Mouse (Mus musculus) CH12.LX (cell line): ENCODE results near the gene Arhgef39. TPM values are rescaled to one million over a fixed set of nuclear protein-coding genes. Genes with fewer than 3 reads are reported as not detected.

Experiments used
- DNase-seq: peaks from one replicate; pipeline ENCODE4 v3.0.0-alpha.2; 2013; ENCODE audit errors: extremely low read depth
- H3K27ac ChIP-seq: 2 replicates; pipeline ENCODE4 v1.5.1; 2012; ENCODE audit warnings: low read depth, mild to moderate bottlenecking, control low read depth, moderate library complexity; ENCODE audit not compliant: insufficient read depth
- H3K27me3 ChIP-seq: replicated peaks from 2 replicates; pipeline ENCODE3; 2012; ENCODE audit warnings: inconsistent platforms
- H3K36me3 ChIP-seq, 2 experiments: replicated peaks in 1 of 2; 2 replicates each; pipeline versions ENCODE3 to v1.6.1; 2012; ENCODE audit warnings: inconsistent platforms in 1 of 2, low read length in 1 of 2, mild to moderate bottlenecking in 1 of 2, mixed read lengths in 1 of 2, moderate library complexity in 1 of 2; ENCODE audit not compliant: control insufficient read depth in 1 of 2, insufficient read depth in 1 of 2
- H3K4me1 ChIP-seq, 2 experiments: 2 replicates each; pipeline ENCODE4 v1.6.1; 2012; ENCODE audit warnings: inconsistent platforms in 1 of 2, moderate library complexity in 1 of 2; ENCODE audit not compliant: insufficient read depth in 2 of 2, control insufficient read depth in 1 of 2
- H3K4me2 ChIP-seq: 2 replicates; pipeline ENCODE4 v1.6.1; 2012; ENCODE audit warnings: low read depth, mild to moderate bottlenecking, control low read depth; ENCODE audit not compliant: poor library complexity, insufficient read depth, severe bottlenecking
- H3K4me3 ChIP-seq, 3 experiments: fragments of 150-350 bp in 1 of 3; sonication (generic) in 1 of 3; replicated peaks in 1 of 3; 2 replicates each; pipeline versions ENCODE3 to v1.5.1; 2011 to 2012; ENCODE audit warnings: low read depth in 2 of 3, low read length in 2 of 3, mild to moderate bottlenecking in 2 of 3, moderate library complexity in 2 of 3, control low read depth in 1 of 3, improper control_type of control experiment in 1 of 3, inconsistent platforms in 1 of 3, mixed read lengths in 1 of 3; ENCODE audit not compliant: poor library complexity in 1 of 3
- H3K79me2 ChIP-seq: replicated peaks from 2 replicates; pipeline ENCODE4 v1.6.1; 2012; ENCODE audit warnings: mild to moderate bottlenecking, moderate library complexity; ENCODE audit not compliant: control insufficient read depth, poor library complexity, insufficient read depth, severe bottlenecking; ENCODE audit errors: extremely low read depth
- H3K9ac ChIP-seq: 2 replicates; pipeline ENCODE4 v1.6.1; 2012; ENCODE audit warnings: low read depth, mild to moderate bottlenecking, control low read depth, moderate library complexity; ENCODE audit not compliant: insufficient read depth
- H3K9me3 ChIP-seq: replicated peaks from 2 replicates; pipeline ENCODE3; 2012; ENCODE audit warnings: low read length, inconsistent platforms, mixed read lengths
- CTCF ChIP-seq, 2 experiments: IDR thresholded peaks in 1 of 2; conservative IDR thresholded peaks in 1 of 2; 2 replicates each; pipeline ENCODE4 v1.5.1; 2011 to 2012; ENCODE audit warnings: low read depth in 2 of 2, low read length in 2 of 2, improper control_type of control experiment in 1 of 2, inconsistent platforms in 1 of 2, mild to moderate bottlenecking in 1 of 2, moderate library complexity in 1 of 2
- E2F4 ChIP-seq: IDR thresholded peaks from 2 replicates; pipeline ENCODE4 v1.6.1; 2011; ENCODE audit warnings: low read depth, low read length, improper control_type of control experiment; ENCODE audit not compliant: insufficient replicate concordance
- ELF1 ChIP-seq: IDR thresholded peaks from 2 replicates; pipeline ENCODE4 v1.6.1; 2014; ENCODE audit warnings: low read depth, mild to moderate bottlenecking, inconsistent platforms, low read length, improper control_type of control experiment
- ETS1 ChIP-seq: conservative IDR thresholded peaks from 2 replicates; pipeline ENCODE4 v1.6.1; 2012; ENCODE audit warnings: low read depth, mild to moderate bottlenecking, inconsistent platforms, low read length, improper control_type of control experiment, moderate library complexity
- HCFC1 ChIP-seq: IDR thresholded peaks from 2 replicates; pipeline ENCODE4 v1.6.1; 2012; ENCODE audit warnings: low read depth, mild to moderate bottlenecking, inconsistent platforms, low read length, improper control_type of control experiment
- IRF4 ChIP-seq: IDR thresholded peaks from 2 replicates; pipeline ENCODE4 v1.6.1; 2014; ENCODE audit warnings: low read depth, mild to moderate bottlenecking, inconsistent platforms, low read length, improper control_type of control experiment
- JUND ChIP-seq: conservative IDR thresholded peaks from 2 replicates; pipeline ENCODE4 v1.6.1; 2011; ENCODE audit warnings: low read depth, low read length, improper control_type of control experiment
- MAFK ChIP-seq: IDR thresholded peaks from 2 replicates; pipeline ENCODE4 v1.6.1; 2011; ENCODE audit warnings: low read length, improper control_type of control experiment; ENCODE audit not compliant: insufficient replicate concordance
- MAX ChIP-seq: IDR thresholded peaks from 2 replicates; pipeline ENCODE4 v1.6.1; 2011; ENCODE audit warnings: low read length, improper control_type of control experiment
- MAZ ChIP-seq: IDR thresholded peaks from 2 replicates; pipeline ENCODE4 v1.6.1; 2012; ENCODE audit warnings: low read depth, mild to moderate bottlenecking, inconsistent platforms, low read length, improper control_type of control experiment, moderate library complexity
- MXI1 ChIP-seq: IDR thresholded peaks from 2 replicates; pipeline ENCODE4 v1.6.1; 2011; ENCODE audit warnings: mild to moderate bottlenecking, low read depth, low read length, improper control_type of control experiment
- NELFE ChIP-seq: IDR thresholded peaks from 2 replicates; pipeline ENCODE4 v1.6.1; 2011; ENCODE audit warnings: low read depth, low read length, improper control_type of control experiment
- PAX5 ChIP-seq: IDR thresholded peaks from 2 replicates; pipeline ENCODE4 v1.6.1; 2012; ENCODE audit warnings: low read length, inconsistent platforms, mixed read lengths
- POLR2A ChIP-seq: IDR thresholded peaks from 2 replicates; pipeline ENCODE4 v1.6.1; 2011; ENCODE audit warnings: low read depth, mild to moderate bottlenecking, improper control_type of control experiment, low read length
- POLR2AphosphoS2 ChIP-seq: IDR thresholded peaks from 2 replicates; pipeline ENCODE4 v1.6.1; 2011; ENCODE audit warnings: low read depth, low read length, improper control_type of control experiment
- TBP ChIP-seq: conservative IDR thresholded peaks from 2 replicates; pipeline ENCODE4 v1.6.1; 2011; ENCODE audit warnings: low read depth, low read length, improper control_type of control experiment
- USF2 ChIP-seq: conservative IDR thresholded peaks from 2 replicates; pipeline ENCODE4 v1.6.1; 2011; ENCODE audit warnings: low read depth, low read length, improper control_type of control experiment
- ZC3H11A ChIP-seq: IDR thresholded peaks from 2 replicates; pipeline ENCODE4 v1.6.1; 2012; ENCODE audit warnings: low read depth, mild to moderate bottlenecking, inconsistent platforms, low read length, improper control_type of control experiment
- ZKSCAN1 ChIP-seq: IDR thresholded peaks from 2 replicates; pipeline ENCODE4 v1.6.1; 2012; ENCODE audit warnings: low read depth, inconsistent platforms, low read length, improper control_type of control experiment, borderline replicate concordance
- dilution Hi-C: fragments of 300-500 bp; cut with MboI; formaldehyde crosslinking; loops from 2 replicates; pipeline ENCODE4 v1.14.3; 2020; ENCODE audit warnings: low sequenced_read_pairs; ENCODE audit not compliant: extremely low pct_unique_long_range_greater_than_20kb, extremely low pct_ligation_motif_present
- in situ Hi-C: fragments of 300-500 bp; cut with MboI; formaldehyde crosslinking; loops from 3 replicates; pipeline ENCODE4 v1.14.3; 2019; ENCODE audit warnings: low sequenced_read_pairs, low pct_ligation_motif_present, low pct_unique_long_range_greater_than_20kb, mixed read lengths
- polyA plus RNA-seq: library from polyadenylated mRNA; unstranded; fragments of >175 nt; gene quantifications from 2 replicates; pipeline ENCODE4 v1.2.1, GENCODE M21; 2012; ENCODE audit warnings: low read depth; ENCODE audit not compliant: insufficient read length
- total RNA-seq, 2 experiments: library from RNA; depleted of rRNA; stranded (reverse); fragments of 300-350 nt in 1 of 2; fragments of >200 nt in 1 of 2; gene quantifications; 2 replicates each; pipeline ENCODE4 v1.2.3; 2012 to 2014

Arhgef39 gene
- total and polyA plus RNA-seq, 3 experiments: 4.8 to 7.5 (median 7.1) TPM

GRCm38 (mm10) chr4:43547160-43547559 is 47.7 kb upstream of the Arhgef39 start:
- H3K79me2 ChIP-seq: no peaks in the 10 kb centered on the region
- H3K9ac ChIP-seq: no peak overlapping the region
- H3K4me2 ChIP-seq: no peak overlapping the region
- peaks cover 2% of the 10 kb centered on the region for H3K9me3 ChIP-seq
- no peak overlapping the region for H3K4me3 ChIP-seq
- no peaks in the 10 kb centered on the region for H3K27me3 ChIP-seq
- DNase-seq: no peak
- TF ChIP-seq ZC3H11A: no peak
- TF ChIP-seq TBP: no peak
- TF ChIP-seq IRF4: no peak
- no peak for TF ChIP-seq ETS1
- TF ChIP-seq MAZ: no peak
- no peak for TF ChIP-seq ELF1
- TF ChIP-seq, all 38 proteins: peak for 0
- Histone ChIP-seq H3K4me1 (peaks cover 0 to 5% of the 10 kb centered on the region in 2 experiments; a peak in 1 of 4 replicates), H3K27ac (no peak overlapping the region), H3K36me3 (peaks cover 96 to 99% of the 10 kb centered on the region in 2 experiments)
- in situ Hi-C loops: no loop called here
- dilution Hi-C loops: no loop called here

DNA sequence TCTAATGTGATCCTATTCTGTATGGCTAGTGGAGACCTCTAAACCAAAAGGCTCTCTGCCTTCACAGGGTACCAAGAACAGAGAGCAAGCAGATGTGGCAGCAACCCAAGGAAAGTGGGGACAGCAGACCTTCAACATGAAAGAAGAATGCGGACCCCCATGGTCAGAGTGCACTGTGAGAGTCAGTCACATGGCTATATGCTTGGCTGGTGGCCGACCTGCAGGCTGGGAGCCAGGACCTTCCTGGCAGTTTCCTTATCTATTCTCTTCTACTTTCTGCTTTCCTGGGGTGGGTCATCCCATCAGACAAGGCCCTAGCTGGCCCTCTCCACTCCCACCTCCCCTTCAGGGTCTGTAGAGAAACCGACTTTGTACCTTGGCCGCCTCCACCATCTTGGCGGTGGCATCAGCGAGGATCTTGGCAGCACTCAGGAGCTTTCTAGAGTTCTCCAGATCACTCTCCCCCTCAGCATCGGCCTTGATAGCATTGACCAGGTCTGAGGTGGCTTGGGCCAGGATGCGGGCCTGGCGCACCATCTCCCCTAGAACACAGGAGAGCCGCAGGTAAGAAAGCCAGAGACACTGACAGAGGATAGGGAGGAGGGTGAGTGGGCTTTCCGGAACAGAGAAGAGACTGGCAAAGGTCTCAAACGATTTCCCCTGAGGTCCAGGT is 47.0 kb upstream of the Arhgef39 start:
- Histone ChIP-seq H3K27me3 (no peaks in the 10 kb centered on the region), H3K4me3 (no peak overlapping the region), H3K9ac (no peak overlapping the region), H3K4me1 (peaks cover 0 to 5% of the 10 kb centered on the region in 2 experiments; a peak in 1 of 4 replicates), H3K79me2 (no peaks in the 10 kb centered on the region), H3K36me3 (peaks cover 92 to 100% of the 10 kb centered on the region in 2 experiments), H3K27ac (no peak overlapping the region), H3K4me2 (no peak overlapping the region), H3K9me3 (no peaks in the 10 kb centered on the region)
- dilution Hi-C loops: no loop called here
- TF ChIP-seq JUND (no peak), ZKSCAN1 (no peak), POLR2AphosphoS2 (no peak)
- in situ Hi-C loops: no loop called here
- no peak for DNase-seq

GRCm38 (mm10) chr4:43542044-43542443 is 42.5 kb upstream of the Arhgef39 start:
- Histone ChIP-seq H3K4me1 (peaks cover 0 to 5% of the 10 kb centered on the region in 2 experiments; a peak in 1 of 4 replicates), H3K9me3 (no peaks in the 10 kb centered on the region), H3K9ac (no peak overlapping the region), H3K27ac (no peak overlapping the region), H3K36me3 (peaks cover 89 to 99% of the 10 kb centered on the region in 2 experiments), H3K27me3 (no peaks in the 10 kb centered on the region), H3K4me3 (no peak overlapping the region), H3K4me2 (no peak overlapping the region), H3K79me2 (no peaks in the 10 kb centered on the region)
- no peak for DNase-seq
- in situ Hi-C loops (no loop called here), dilution Hi-C loops (no loop called here)
- no peak for TF ChIP-seq ZKSCAN1
- no peak for TF ChIP-seq HCFC1
- no peak for TF ChIP-seq ELF1
- TF ChIP-seq POLR2A: no peak
- TF ChIP-seq PAX5: no peak
- no peak for TF ChIP-seq MAX
- no peak for TF ChIP-seq MAFK
- no peak for TF ChIP-seq USF2
- TF ChIP-seq E2F4: no peak
- TF ChIP-seq CTCF (conservative IDR thresholded peaks at IDR 0.05 in 1 of 2, IDR thresholded peaks at IDR 0.05 in 1 of 2; ENCODE audit: low read depth in 2 of 2, low read length in 2 of 2): no peak
- TF ChIP-seq MXI1: no peak
- TF ChIP-seq NELFE: no peak
